Mouse (Mus musculus) erythroblast, embryonic 14.5 days (primary cell): Measurements from ENCODE around the gene Tekt5.

Source experiments
- GATA1 ChIP-seq: IDR thresholded peaks from 2 replicates; pipeline ENCODE4 v1.6.1; 2012; ENCODE audit warnings: low read length, inconsistent platforms, mixed read lengths
- TAL1 ChIP-seq: IDR thresholded peaks from 3 replicates; pipeline ENCODE4 v1.6.1; 2012; ENCODE audit warnings: low read length, inconsistent platforms, mixed read lengths

- no peak for TF ChIP-seq GATA1
- no peak for TF ChIP-seq TAL1
Observed at GRCm38 (mm10) chr16:10330586-10331495, 64.4 kb downstream of the Tekt5 start.
